Mouse (Mus musculus) frontal cortex, postnatal 10 days (tissue): Measurements from ENCODE around the gene Cpne1.

ENCODE experiments used
- DNase-seq, 2 experiments: peaks; one replicate each; pipeline ENCODE4 v3.0.0; 2022; ENCODE audit warnings: low spot score in 2 of 2, mixed read lengths in 1 of 2

The Cpne1 gene

GRCm38 (mm10) chr2:156079674-156080073 lies 32.1 kb downstream of the Cpne1 start:
- DNase-seq, result no peak

GRCm38 (mm10) chr2:156079183-156079560 lies 32.6 kb downstream of the Cpne1 start:
- DNase-seq, result no peak

- DNase-seq, result no peak
These were observed 33.2 kb downstream of the Cpne1 start for GRCm38 (mm10) chr2:156078421-156079182.

GRCm38 (mm10) chr2:156077461-156077860 lies 34.3 kb downstream of the Cpne1 start:
- no peak for DNase-seq

GRCm38 (mm10) chr2:156073725-156074124 lies 38.0 kb downstream of the Cpne1 start:
- no peak for DNase-seq

- DNase-seq, result no peak
These were observed 40.5 kb downstream of the Cpne1 start for GRCm38 (mm10) chr2:156071236-156071635.

GRCm38 (mm10) chr2:156067916-156068315 lies 43.8 kb downstream of the Cpne1 start:
- DNase-seq, result no peak

GRCm38 (mm10) chr2:156066126-156066525 lies 45.6 kb downstream of the Cpne1 start:
- no peak for DNase-seq

GRCm38 (mm10) chr2:156065099-156066041 lies 46.4 kb downstream of the Cpne1 start, which contains the start of gene Spag4:
TSS of gene Spag4 (plus strand) at chr2:156065175.
- peak; percentile 48 to 68 for DNase-seq

GRCm38 (mm10) chr2:156052816-156053215 lies 58.9 kb downstream of the Cpne1 start, which contains the start of gene Fer1l4:
TSS of gene Fer1l4 (minus strand) at chr2:156052947.
- no peak for DNase-seq

GRCm38 (mm10) chr2:156047929-156048328 lies 63.8 kb downstream of the Cpne1 start:
- no peak for DNase-seq

- no peak for DNase-seq
These were observed 68.9 kb downstream of the Cpne1 start for GRCm38 (mm10) chr2:156042903-156043302.

- DNase-seq, result no peak
These were observed 72.4 kb downstream of the Cpne1 start for GRCm38 (mm10) chr2:156039390-156039789.

GRCm38 (mm10) chr2:156025482-156025881 lies 86.3 kb downstream of the Cpne1 start:
- no peak for DNase-seq
